Mouse (Mus musculus) lung, postnatal 0 days (tissue): ENCODE data around the gene Cmtr1.

Experiments used
- CTCF ChIP-seq: IDR thresholded peaks from 2 replicates; pipeline ENCODE4 v1.5.1; 2016; ENCODE audit warnings: antibody characterized with exemption, mild to moderate bottlenecking
- EP300 ChIP-seq: IDR thresholded peaks from 2 replicates; pipeline ENCODE4 v1.6.1; 2016; ENCODE audit warnings: antibody characterized with exemption, mild to moderate bottlenecking, control low read depth

- TF ChIP-seq EP300 (no peak), CTCF (no peak)
Observed at GRCm38 (mm10) chr17:29725027-29725620, 64.7 kb downstream of the Cmtr1 start.
